Mouse (Mus musculus) cortical plate, adult 2 months (tissue): ENCODE data around the gene Usp49. TPM values are rescaled to one million over a fixed set of nuclear protein-coding genes. Genes with fewer than 3 reads are reported as not detected.

ENCODE experiments used
- H3K27ac ChIP-seq: fragments of 200-500 bp; 2 replicates; pipeline ENCODE4 v1.5.1; 2012; ENCODE audit warnings: low read length, control low read depth, inconsistent platforms; ENCODE audit not compliant: insufficient read depth
- H3K4me1 ChIP-seq: fragments of 200-500 bp; 2 replicates; pipeline ENCODE4 v1.6.1; 2011; ENCODE audit warnings: low read length; ENCODE audit not compliant: control insufficient read depth, insufficient read depth
- H3K4me3 ChIP-seq: fragments of 200-500 bp; 2 replicates; pipeline ENCODE4 v1.5.1; 2011; ENCODE audit warnings: mild to moderate bottlenecking, low read length, control low read depth; ENCODE audit not compliant: insufficient read depth
- CTCF ChIP-seq: fragments of 200-500 bp; IDR thresholded peaks from 2 replicates; pipeline ENCODE4 v1.5.1; 2011; ENCODE audit warnings: mild to moderate bottlenecking, control low read depth, low read length; ENCODE audit not compliant: insufficient read depth; ENCODE audit errors: extremely low read depth
- POLR2A ChIP-seq: fragments of 200-500 bp; IDR thresholded peaks from 2 replicates; pipeline ENCODE4 v1.6.1; 2011; ENCODE audit warnings: mild to moderate bottlenecking, low read length, control low read depth; ENCODE audit not compliant: insufficient read depth; ENCODE audit errors: extremely low read depth
- polyA plus RNA-seq: library from polyadenylated mRNA; depleted of rRNA; stranded (reverse); fragments of >200 nt; gene quantifications from 2 replicates; pipeline ENCODE4 v1.2.3, GENCODE M21; 2012

Gene Usp49
- polyA plus RNA-seq, 1 experiment = 12.4 TPM

DNA sequence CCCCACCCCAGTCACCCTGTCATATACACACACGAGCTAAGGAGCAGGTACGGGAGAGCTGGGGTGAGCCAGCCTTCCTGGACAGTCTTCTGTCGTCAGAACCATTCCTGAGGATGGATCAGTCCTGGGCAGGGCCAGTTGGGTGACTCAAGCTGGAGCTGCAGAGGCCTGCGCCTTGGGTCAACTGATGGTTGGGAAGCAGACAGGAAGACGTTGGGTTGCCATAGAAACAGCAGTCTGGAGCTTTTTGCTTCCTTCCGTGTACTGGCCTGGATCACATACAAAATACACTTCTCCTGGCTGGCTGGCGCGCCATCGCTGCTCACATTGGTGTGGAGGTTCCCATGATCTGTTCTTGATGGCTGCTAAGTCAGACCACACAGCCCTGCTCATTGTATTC lies 71.3 kb downstream of the Usp49 start:
- no peak overlapping the region for H3K27ac ChIP-seq
- TF ChIP-seq CTCF = no peak
- no peak for TF ChIP-seq POLR2A
- no peak overlapping the region for H3K4me3 ChIP-seq
- no peaks in the 10 kb centered on the region for H3K4me1 ChIP-seq

DNA sequence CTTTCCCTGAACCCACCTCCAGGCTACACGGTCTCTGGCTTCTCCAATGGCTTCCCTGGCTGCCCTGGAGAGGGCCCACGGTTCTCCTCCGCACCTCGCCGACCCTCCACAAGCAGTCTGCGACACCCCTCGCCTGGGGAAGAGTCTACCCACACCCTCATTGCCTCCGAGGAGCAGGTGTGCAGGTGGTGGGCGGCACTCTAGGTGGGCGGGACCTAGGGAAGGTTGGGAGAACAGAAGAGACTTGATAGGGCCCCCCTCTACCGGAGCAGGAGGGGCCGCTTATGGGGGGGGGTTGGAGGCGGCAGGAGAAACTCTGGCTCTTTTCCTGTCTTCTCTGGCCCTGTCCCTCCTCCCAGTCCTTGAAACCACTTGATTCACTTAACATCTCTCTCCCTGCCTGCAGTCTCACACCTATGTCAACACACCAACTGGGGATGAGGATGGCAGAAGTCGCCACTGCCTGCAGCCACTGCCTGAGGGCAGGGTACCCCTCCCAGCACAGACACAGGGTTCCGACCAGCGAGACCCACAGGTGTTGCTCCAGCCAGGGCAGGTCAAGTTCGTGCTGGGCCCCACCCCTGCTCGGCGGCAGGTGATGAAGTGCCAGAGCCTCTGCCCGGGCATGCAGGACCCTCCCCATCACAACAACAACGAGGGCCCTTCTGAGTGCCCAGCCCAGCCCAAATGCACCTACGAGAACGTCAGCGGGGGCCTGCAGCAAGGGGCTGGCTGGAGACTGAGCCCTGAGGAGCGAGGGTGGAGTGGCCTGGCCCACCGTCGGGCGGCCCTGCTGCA lies 72.3 kb downstream of the Usp49 start:
- no peak overlapping the region for H3K27ac ChIP-seq
- no peak for TF ChIP-seq POLR2A
- TF ChIP-seq CTCF = no peak
- H3K4me1 ChIP-seq = no peaks in the 10 kb centered on the region
- H3K4me3 ChIP-seq = no peak overlapping the region

DNA sequence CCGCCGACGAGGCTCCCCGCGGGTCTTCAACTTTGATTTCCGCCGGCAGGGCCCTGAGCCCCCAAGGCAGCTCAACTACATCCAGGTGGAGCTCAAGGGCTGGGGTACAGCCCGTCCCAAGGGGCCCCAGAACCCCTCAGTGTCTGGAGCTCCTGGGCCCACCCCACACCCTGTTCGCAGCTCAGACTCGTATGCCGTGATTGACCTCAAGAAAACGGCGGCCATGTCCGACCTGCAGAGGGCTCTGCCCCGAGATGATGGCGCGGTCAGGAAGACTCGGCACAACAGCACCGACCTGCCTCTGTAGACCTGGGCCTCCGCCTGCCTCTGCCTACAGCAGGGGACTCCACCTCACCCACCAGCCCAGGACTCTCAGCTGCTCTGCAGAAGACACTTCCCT lies 73.1 kb downstream of the Usp49 start:
- Histone ChIP-seq H3K4me1 (no peaks in the 10 kb centered on the region), H3K4me3 (no peak overlapping the region), H3K27ac (no peak overlapping the region)
- TF ChIP-seq CTCF = no peak
- no peak for TF ChIP-seq POLR2A

DNA sequence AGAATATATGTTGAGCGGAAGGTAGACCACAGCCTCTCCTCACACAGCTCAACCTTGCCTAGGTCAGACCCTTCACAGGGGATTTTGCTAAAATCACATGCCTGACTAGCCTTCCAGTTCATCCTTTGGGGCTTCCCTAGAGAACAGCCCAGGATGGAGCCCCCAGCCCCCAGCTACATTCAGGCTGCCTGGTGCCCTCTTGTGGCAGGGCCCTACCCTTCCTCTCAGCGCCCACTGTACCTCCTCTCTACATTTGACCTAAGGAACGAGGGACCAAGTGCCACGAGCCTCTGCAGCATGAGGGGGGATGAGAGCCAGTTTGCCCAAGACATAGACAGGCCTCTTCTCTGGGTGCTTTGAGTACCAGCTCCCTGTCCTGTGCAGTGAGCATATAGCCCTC lies 74.2 kb downstream of the Usp49 start:
- no peak for TF ChIP-seq CTCF
- Histone ChIP-seq H3K27ac (no peak overlapping the region), H3K4me1 (no peaks in the 10 kb centered on the region), H3K4me3 (no peak overlapping the region)

DNA sequence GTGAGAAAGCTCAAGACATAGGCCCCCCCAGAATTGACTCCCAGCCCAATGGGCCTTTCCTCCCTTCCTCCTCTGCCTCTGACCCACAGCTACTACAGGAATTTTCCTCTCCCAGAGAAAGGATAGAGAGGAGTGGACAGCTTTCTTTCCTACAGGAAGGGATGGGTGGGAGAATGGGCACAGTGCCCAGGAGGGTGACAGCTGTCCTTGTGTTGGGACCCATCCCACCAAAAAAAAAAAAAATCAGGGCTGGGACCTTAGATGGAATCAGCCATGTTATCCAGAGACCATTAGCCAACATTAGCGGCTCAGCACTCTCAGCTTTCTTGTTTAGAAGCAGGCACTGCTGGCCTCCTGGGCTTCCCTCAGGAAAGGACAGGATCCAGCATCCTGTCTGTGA lies 75.7 kb downstream of the Usp49 start:
- Histone ChIP-seq H3K27ac (no peak overlapping the region), H3K4me3 (no peak overlapping the region), H3K4me1 (no peaks in the 10 kb centered on the region)
- TF ChIP-seq CTCF = no peak
- no peak for TF ChIP-seq POLR2A

DNA sequence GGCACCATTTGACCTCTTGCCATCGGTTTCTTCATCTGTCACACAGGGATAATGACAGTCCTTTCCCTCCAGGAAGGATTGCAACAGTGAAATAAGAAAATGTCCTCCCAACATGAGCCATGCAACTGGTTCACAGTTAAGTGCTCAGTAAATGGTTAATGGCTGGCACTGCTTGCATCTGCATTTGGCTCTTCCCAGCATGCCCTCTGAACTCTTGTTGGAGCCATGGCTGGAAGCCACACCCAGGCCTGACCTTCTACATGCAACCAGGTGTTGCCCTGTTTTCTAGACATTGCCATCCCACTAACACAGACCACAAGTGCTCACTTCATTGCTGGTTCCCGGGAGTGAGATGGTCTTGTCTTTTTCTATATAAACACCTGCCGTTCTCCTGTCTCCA lies 77.5 kb downstream of the Usp49 start:
- Histone ChIP-seq H3K4me3 (no peak overlapping the region), H3K4me1 (no peaks in the 10 kb centered on the region), H3K27ac (no peak overlapping the region)
- TF ChIP-seq CTCF (no peak), POLR2A (no peak)

DNA sequence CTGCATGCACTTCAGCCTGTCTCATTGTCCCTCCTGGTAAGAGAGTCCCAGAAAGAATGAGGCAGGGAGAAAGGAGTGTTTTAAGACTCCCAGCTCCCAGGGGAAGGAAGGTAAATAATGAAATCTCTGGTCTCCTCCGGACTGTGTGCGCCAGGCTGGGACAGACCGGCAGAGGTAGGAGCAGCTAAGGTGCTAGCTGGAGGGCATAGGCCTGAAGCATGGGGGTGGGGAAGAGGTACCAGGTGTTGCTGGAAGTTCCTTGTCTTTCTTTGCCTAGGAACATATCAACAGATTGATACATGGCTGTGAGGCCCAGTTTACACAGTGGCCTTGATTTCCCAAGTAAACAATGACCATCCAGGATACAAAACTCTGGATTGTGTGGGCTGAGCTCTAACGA lies 78.5 kb downstream of the Usp49 start:
- Histone ChIP-seq H3K27ac (no peak overlapping the region), H3K4me3 (no peak overlapping the region), H3K4me1 (no peaks in the 10 kb centered on the region)
- no peak for TF ChIP-seq POLR2A
- no peak for TF ChIP-seq CTCF

DNA sequence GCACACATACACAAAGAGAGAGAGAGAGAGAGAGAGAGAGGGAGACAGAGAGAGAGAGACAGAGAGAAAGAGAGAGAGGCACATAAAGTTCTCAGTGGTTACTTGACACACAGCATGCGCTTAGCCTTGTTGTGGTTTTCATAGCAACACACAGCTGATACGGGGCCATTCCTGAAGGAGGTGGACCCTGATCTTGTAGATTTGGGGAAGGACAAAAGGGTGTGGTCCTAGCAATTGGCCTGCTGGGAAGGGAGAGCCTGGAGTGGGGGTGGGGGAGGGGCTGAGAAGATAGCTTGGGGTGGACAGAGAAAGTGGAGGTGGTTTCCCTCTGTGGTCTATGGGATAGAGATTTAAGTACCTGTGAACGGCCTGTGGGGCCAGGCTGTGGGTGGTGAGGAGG lies 79.5 kb downstream of the Usp49 start:
- no peaks in the 10 kb centered on the region for H3K4me1 ChIP-seq
- no peak overlapping the region for H3K27ac ChIP-seq
- no peak overlapping the region for H3K4me3 ChIP-seq
- no peak for TF ChIP-seq POLR2A
- no peak for TF ChIP-seq CTCF

DNA sequence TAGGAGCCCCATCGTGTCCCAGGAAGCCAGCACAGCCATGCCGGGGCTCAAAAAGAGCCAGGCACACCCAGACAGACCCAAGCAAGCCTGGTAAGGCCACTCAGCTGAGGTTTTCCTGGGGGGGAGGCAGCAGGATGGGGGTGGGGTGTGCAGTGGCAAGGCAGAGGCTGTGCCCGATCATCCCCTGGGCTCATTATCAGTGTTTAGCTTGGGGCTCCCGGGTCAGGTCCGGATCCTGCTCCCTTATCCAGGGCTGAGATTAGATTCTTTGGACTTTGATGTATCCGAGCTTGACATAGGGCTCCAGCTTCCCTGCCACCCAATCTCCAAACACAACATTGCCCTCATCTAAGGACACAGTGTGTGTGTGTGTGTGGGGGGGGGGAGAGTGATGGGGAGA lies 81.4 kb downstream of the Usp49 start:
- no peak overlapping the region for H3K27ac ChIP-seq

DNA sequence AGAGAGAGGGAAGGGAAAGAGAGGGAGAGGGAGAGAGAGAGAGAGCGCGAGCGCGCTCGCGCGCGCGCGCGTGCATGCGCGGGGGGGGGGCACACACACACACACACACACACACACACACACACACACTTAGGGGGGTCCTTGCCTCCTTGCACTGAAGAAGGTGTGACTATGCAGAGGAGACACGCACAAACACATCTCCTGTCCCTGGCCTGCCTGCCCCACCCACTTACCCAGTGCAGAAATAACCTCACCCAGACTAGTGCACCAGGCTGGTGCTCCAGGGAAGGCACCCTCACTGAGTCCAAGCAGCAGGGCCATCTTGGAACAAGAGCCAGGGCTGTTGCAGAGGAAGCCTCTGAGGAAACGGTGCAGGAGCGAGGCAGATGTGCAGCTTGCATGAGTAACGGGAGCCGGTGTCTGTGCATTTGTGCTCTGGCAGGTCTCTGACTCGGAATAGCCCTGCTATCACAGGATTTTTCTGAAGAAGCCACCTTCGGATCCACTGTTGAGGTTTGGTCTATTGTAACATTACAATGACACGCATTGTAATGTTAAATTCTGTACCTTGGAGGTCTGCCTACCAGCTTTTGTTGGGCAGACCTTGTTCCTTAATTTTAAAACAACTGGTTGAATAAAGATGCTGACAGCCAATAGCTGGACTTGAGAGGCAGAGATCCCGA lies 82.5 kb downstream of the Usp49 start:
- Histone ChIP-seq H3K27ac (no peak overlapping the region), H3K4me3 (no peak overlapping the region), H3K4me1 (no peaks in the 10 kb centered on the region)
- TF ChIP-seq POLR2A (no peak), CTCF (no peak)

More for the DNA sequence above, 81.4 kb downstream of the Usp49 start:
- H3K4me1 ChIP-seq = no peaks in the 10 kb centered on the region
- no peak overlapping the region for H3K4me3 ChIP-seq
- TF ChIP-seq CTCF (no peak), POLR2A (no peak)
